Mouse (Mus musculus): ENCODE data around the gene Mfsd4b5.

- TF ChIP-seq CTCF (IDR thresholded peaks at IDR 0.05; ENCODE audit: low read depth, low read length) (no peak), TAL1 (conservative IDR thresholded peaks at IDR 0.05; ENCODE audit: low read depth, low read length) (no peak)
These were observed 73.8 kb downstream of the Mfsd4b5 start for GRCm38 (mm10) chr10:39912616-39913015.
